Mouse (Mus musculus) layer of hippocampus, adult 8-10 months (tissue): ENCODE measurements at regions not wholly inside any gene's neighbourhood (a gene's known extent, or its start where the extent isn't known, plus 50 kb on each side); places are given as distances from the start of the nearest gene placed in this dataset.

ENCODE experiments used
- DNase-seq, 2 experiments: peaks; one replicate each; pipeline ENCODE4 v3.0.0; 2022; ENCODE audit warnings: low spot score in 2 of 2

- DNase-seq = peak in 1 of 2 experiments; percentile 1
Observed at GRCm38 (mm10) chrY:86743391-86743790, 373.2 kb upstream of the Gm21477 start.
